Mouse (Mus musculus) v-Abl transformed pro-B cells (cell line): Measurements from ENCODE around the gene Map3k20.

Experiments
- in situ Hi-C, 2 experiments: fragments of 400-800 bp; cut with MboI; formaldehyde crosslinking; loops; one replicate each; pipeline ENCODE4 v1.15.1; 2025; ENCODE audit not compliant: unreplicated experiment in 2 of 2

The Map3k20 gene

GRCm38 (mm10) chr2:72311486-72311885 is 26.0 kb downstream of the Map3k20 start:
- in situ Hi-C loops: no loop called here

GRCm38 (mm10) chr2:72313312-72313711 is 27.9 kb downstream of the Map3k20 start:
- in situ Hi-C loops: no loop called here

GRCm38 (mm10) chr2:72318421-72318820 is 33.0 kb downstream of the Map3k20 start:
- in situ Hi-C loops: no loop called here

- in situ Hi-C loops: no loop called here
Observed at GRCm38 (mm10) chr2:72319028-72319798, 33.8 kb downstream of the Map3k20 start.

GRCm38 (mm10) chr2:72320661-72321060 is 35.2 kb downstream of the Map3k20 start:
- in situ Hi-C loops: no loop called here

- in situ Hi-C loops: no loop called here
Observed at GRCm38 (mm10) chr2:72321591-72321990, 36.2 kb downstream of the Map3k20 start.

GRCm38 (mm10) chr2:72322681-72323353 is 37.4 kb downstream of the Map3k20 start:
- in situ Hi-C loops: no loop called here

GRCm38 (mm10) chr2:72324436-72324835 is 39.0 kb downstream of the Map3k20 start:
- in situ Hi-C loops: no loop called here

GRCm38 (mm10) chr2:72326491-72326890 is 41.1 kb downstream of the Map3k20 start:
- in situ Hi-C loops: no loop called here

GRCm38 (mm10) chr2:72328435-72328834 is 43.0 kb downstream of the Map3k20 start:
- in situ Hi-C loops: no loop called here

- in situ Hi-C loops: no loop called here
Observed at GRCm38 (mm10) chr2:72330955-72331481, 45.6 kb downstream of the Map3k20 start.

GRCm38 (mm10) chr2:72332067-72332466 is 46.6 kb downstream of the Map3k20 start:
- in situ Hi-C loops: no loop called here

GRCm38 (mm10) chr2:72333210-72333609 is 47.8 kb downstream of the Map3k20 start:
- in situ Hi-C loops: no loop called here

- in situ Hi-C loops: no loop called here
Observed at GRCm38 (mm10) chr2:72336840-72337239, 51.4 kb downstream of the Map3k20 start.

GRCm38 (mm10) chr2:72345281-72345680 is 59.8 kb downstream of the Map3k20 start:
- in situ Hi-C loops: no loop called here

- in situ Hi-C loops: no loop called here
Observed at GRCm38 (mm10) chr2:72351329-72351728, 65.9 kb downstream of the Map3k20 start.

GRCm38 (mm10) chr2:72351776-72352175 is 66.3 kb downstream of the Map3k20 start:
- in situ Hi-C loops: no loop called here

- in situ Hi-C loops: no loop called here
Observed at GRCm38 (mm10) chr2:72352756-72353155, 67.3 kb downstream of the Map3k20 start.

- in situ Hi-C loops: no loop called here
Observed at GRCm38 (mm10) chr2:72356471-72356870, 71.0 kb downstream of the Map3k20 start.

- in situ Hi-C loops: no loop called here
Observed at GRCm38 (mm10) chr2:72361572-72361971, 76.1 kb downstream of the Map3k20 start.

GRCm38 (mm10) chr2:72363449-72363848 is 78.0 kb downstream of the Map3k20 start:
- in situ Hi-C loops: no loop called here

GRCm38 (mm10) chr2:72365930-72366329 is 80.5 kb downstream of the Map3k20 start:
- in situ Hi-C loops: no loop called here
